Mouse (Mus musculus): Measurements from ENCODE around the gene Pomt2.
"Not testable (repeated sequence)": the region's sequence is repeated elsewhere in the genome, so short reads cannot be mapped to it uniquely, and the experiment has no call there.

The Pomt2 gene

DNA sequence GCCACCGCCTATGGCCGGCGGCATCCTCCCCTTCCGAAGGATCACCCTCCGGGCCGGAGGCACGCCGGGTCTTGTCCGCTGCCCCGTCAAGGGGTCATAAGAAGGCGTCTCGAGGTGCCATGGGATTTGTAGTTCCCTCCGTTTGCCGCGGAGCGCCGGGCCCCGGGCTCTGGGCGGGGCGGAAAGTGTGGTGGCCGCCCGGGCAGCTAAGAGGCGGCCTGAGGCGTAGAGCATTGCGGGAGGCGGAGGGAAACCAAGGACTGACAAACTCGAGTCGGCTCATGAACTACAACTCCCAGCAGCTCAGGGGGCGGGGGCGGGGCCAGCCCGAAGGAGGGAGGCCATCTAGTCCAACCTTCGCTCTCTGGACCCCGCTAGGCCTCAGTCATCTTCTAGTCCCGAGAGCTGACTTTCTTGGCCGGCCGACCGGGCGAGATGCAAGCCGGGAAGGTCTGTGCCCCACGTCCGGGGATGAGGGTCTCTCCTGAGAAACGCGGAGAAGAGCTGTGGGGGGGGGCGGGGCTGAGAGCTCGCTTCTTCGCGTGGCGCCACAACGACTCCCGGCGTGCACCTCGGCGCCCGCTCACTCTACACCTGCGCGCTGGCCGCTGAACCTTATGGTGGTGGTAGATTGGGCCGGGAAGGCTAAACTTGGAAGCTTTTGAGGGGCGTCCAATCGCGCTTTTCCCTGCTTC, at the start of gene Pomt2:
Gene Pomt2 (minus strand): TSS at position 574 of the 695 bp plus-strand sequence.
- peak; percentile 93 for DNase-seq (ENCODE audit: low read depth, low spot score)

DNA sequence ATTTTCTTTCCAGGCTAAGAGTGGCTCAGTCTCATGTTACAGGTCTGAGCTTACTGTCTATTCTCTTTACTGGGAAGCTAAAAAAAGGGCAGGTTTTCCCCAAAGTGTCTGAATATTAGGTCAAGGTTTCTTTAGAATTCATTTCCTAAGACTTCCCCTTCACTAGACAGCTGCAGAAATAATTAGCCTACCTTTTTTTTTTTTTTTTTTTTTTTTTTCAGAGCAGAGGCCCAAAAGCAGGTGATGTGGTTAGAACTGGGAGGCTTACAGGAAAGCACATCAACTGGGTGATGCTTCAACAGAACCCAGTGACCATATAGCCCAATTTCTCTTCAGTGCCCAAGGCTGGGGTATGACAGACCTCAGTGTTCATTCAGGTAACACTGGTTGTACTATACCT, 48.5 kb upstream of the Pomt2 start:
- DNase-seq (ENCODE audit: low read depth, low spot score) = no peak

DNA sequence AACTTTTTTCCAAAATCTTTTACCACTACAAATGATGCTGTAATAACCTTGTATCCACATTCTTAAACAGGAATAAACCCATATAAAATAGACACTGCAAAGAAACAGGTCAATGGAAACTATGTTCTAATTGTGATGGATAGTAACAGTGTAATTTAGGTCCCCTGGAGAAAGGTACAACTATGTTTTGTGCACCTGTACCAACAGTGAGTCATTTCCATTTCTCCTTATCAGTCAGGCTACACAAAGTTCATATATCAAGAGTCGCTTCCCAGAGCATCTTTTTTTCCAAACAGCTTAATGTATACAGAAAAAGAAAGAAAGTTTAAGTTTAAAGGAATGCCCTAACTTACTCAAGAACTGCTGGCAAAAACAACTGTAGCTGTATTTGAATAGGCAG, 47.3 kb upstream of the Pomt2 start:
- DNase-seq (ENCODE audit: low read depth, low spot score) = no peak

DNA sequence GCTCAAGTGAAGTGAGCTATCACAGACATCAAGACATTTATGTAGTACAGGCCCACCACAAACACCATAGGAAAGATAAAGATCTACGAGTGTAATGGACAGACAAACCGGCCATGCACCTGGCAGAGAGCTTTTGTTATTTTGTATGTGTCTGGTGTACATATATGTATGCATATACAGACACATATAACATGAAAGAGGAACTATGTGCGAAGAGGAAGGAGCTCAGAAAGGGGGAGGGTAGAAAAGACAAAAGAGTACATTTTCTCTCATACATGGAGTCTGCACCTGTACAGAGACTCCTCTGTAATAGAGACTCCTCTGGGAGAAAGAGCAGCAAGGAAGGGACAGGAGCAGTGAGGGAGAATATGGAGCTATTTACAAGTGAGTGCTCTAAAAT, 45.2 kb upstream of the Pomt2 start:
- no peak for DNase-seq (ENCODE audit: low read depth, low spot score)

DNA sequence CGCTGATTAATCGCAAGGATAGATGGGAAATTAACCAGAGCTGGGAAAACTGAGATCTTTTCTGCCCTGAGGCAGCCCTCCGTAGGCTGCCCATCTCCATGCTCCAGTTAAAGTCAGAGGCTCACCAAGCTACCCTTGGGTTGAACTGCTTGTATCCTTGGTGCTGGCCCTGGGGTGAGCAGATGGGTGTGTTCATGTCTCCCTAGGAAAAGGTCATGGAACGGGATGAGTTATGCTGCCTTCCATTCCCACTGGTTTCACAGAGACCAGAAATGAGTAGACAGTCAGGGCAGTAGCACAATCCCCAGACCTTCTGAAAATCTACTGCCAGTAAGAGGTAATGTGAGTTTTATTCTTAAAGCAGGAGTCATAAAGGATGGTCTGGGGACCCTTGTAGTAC, 29.9 kb upstream of the Pomt2 start:
- DNase-seq (ENCODE audit: low read depth, low spot score) = no peak

DNA sequence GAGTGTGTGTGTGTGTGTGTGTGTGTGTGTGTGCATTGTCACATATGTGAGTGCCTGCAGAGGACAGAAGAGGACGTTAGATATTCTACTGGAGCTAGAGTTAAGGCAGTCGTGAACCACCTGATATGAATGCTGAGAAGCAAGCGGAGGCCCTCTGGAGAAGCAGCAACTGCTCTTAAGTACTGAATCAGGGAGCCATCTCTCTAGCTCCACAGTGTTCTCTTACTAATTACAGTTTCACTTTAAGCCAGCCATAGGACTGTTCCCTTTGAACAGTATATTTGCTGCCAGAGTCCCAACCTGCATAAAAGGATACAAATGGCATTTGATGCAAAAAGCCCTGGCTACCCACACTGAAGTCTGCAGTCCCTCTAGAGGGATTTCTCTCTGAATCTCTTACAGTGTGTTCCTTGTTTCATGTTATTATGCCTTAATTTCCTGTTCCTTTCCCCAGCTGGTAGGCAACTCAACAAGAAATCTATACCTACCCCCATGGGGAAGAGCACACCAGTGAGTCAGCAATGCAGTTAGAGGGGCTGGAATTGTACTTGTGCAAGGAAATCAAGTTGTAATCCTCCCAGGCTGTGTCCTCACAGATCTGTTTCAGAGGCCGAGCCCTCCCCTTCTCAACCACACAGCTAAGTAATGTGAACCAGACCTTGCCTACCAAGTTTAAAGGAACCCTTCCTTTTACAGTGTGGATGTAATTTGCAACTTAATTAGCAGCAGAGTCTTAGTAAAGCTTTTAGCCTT, 27.6 kb upstream of the Pomt2 start:
- DNase-seq (ENCODE audit: low read depth, low spot score) = no peak

DNA sequence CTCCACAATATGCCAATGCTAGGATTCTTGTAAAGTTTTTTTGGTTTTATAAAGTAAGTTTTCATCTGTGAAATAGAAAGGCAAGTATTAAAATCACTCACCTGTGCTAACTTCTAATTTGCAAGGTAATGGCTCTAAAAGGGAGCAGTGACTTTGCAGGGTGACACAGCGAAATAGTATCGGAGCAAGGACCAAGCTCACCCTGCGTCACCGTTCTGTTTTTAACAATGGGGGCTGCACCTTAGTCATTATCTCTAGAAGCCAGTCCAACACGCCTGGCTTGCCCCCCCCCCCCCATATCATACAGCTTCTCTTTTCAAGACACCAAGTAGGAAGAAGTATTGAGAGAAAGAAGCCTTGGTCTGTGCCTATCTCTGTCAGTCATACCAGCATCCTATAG, 13.0 kb upstream of the Pomt2 start:
- DNase-seq (ENCODE audit: low read depth, low spot score) = no peak

DNA sequence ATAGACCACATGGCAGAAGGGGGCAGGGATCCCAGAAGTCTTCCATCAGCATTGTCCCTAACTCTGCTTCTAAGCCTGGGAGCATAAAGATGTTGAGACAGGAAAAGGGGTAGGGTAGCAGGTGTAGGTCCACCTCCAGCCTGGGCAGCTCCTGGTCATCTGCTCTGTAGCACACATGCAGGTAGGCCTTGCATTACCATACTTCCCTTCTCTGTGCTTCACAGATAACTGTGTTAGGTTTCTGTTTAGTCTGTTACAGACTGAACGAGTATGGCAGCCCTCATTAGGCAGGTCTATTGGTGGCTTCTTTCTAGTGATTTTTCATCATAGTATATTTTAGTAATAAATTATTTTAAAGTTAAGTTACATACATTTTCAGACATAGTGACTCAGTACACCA, 12.5 kb upstream of the Pomt2 start:
- DNase-seq (ENCODE audit: low read depth, low spot score) = no peak

DNA sequence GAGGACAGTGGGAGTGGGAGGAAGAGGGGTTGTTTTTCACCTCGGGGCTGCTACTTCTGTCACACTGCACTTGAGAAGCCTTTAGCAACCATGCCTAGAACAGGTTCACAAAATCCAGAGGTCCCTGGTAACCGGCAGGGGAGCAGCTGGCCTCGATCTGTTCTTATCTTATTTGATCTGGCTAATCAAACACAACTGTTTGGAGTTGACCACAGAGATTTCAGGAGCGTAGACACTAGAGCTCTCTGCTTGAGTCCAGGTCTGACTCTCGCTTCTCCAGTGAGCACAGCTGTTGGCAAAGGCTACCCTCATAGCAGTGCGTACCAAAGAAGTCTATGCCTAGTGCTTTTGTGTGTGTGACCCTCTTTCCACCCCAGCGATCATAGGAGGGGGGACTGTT, 10.3 kb upstream of the Pomt2 start:
- DNase-seq (ENCODE audit: low read depth, low spot score) = no peak

DNA sequence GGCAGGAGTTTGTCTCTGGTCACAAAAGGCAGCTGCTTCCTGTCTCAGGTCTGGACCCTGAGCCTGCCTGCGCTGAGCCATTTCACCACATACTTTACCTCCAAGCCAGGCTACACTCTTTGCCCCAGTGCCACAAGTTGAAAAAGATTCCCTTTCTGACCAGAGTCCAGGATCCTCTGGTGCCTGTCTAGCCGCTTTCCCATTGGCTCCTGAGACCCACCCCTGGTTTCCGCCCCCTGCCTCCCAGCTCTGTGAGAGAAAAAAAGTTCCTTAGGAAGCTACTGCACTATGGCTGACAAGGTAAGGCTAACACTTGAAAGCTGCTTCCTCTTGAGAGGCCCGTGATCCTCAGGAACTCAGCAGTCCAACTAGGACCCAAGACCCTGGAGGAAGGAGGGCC, 9.6 kb upstream of the Pomt2 start:
- no peak for DNase-seq (ENCODE audit: low read depth, low spot score)

DNA sequence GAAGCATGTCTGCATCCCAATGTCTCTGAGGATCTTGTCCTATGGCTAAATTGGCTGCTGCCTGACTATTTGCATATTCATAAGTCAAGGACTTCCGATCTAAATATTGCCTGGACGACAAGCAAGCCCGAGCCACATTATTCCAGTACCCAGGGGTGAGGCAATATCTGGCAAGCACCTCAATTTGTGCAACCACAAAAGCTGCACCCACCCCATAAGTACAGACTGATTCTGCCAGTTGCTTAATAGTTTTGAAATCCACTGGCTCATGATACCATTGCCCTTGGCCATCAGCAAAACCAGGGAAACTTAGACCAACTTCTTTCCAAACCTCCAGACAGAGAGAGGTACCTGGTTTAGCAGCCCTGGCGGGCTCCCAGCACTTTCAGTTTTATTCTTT, 6.7 kb upstream of the Pomt2 start:
- not testable (repeated sequence) for DNase-seq (ENCODE audit: low read depth, low spot score)

DNA sequence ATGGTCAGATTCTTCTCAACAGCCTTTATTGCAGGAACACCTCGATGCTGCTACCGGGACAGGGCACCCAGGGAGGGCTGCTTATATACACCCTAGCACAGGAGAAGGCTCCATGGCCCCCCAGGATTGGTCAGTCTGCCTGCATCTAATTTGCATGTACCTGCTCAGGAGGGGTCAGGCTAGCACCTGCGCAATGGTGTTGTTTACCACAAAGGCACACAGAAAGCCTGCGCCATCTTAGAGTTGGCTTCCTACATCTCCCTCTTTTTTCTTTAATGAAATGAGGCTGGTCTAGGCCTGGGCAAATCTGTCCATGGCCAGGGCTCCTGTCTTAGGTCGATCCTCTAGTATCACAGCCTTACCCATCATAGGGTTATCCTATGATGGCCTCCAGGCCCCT, 1.7 kb upstream of the Pomt2 start:
- DNase-seq (ENCODE audit: low read depth, low spot score) = no peak

DNA sequence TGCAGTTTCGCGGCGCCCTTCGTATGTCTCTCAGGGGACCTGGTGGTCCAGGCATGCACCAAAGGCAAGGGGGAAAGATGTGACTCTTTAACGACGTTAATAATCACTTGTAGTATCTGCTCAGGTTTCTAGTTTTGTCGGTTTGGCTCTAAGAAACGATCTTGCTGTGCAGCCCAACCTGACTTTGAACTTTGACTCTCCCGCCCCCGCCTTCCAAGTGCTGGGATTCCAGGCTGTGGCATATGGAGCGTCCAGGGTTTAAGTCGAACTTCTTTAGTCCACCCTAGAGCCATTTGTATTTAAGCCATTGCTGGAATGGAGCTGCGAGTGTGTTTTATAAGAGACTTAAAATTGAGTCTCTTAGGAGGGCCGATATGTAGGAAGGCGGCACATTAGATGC, 368 bp upstream of the Pomt2 start:
- no peak for DNase-seq (ENCODE audit: low read depth, low spot score)

DNA sequence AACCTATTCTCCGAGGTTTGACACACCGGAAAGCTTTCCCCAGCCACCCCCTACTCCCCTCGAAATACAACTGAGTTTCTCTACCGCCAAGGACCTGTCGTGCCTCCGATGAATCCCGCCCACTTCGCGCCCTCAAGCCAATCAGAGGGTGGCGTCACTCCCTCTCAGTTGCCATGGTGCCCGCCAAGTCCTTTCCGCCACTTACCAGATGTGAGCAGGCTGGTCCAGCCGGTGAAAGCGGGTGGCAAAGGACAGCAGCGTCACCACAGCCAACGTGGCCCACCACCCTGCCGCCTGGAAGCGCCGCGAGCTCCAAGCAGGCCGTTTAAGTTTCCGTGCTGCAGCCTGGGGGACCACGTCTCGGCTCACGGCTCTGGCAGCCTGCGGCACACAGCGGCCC, 802 bp downstream of the Pomt2 start, which contains the start of gene Gstz1:
Gene Gstz1 (plus strand): TSS at position 200 of the 400 bp plus-strand sequence.
- DNase-seq (ENCODE audit: low read depth, low spot score) = peak; percentile 70

DNA sequence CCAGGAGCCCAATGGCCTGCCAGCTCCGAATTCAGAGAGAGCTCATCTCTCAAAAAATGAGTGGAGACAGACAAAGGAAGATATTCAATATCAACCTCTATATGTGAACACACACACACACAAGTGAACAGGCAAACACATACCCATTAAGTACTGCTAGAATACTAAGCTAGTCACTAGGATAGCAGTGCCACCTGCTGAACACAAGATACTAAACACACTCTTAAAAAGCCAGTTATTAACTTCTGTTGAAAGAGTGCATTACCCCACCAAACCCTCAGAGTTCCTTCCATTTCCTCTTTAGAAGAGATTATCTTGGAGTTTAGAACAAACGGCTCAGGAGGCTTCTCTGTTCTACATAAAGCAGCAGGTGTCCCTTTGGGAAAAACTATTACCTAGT, 5.6 kb downstream of the Pomt2 start:
- DNase-seq (ENCODE audit: low read depth, low spot score) = no peak

DNA sequence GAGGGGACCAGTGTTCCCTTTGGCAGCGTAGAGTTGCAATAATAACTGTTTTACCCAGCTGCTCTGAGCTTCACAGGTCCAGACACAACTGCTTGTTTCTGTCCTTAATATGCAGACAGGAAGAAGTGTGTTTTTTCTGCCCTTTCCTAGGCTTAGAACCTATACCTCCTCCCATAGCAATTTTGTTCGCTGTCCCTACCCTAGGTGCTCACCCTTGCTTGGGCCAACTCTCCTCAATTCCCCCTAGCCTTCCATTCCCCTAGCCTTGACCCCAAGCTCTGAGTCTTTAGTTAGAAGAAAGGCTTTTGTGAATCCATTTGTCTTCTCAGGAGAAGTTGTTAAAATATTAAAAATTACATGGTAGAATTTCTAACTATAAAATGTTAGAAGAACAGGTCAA, 9.0 kb downstream of the Pomt2 start:
- DNase-seq (ENCODE audit: low read depth, low spot score) = no peak

DNA sequence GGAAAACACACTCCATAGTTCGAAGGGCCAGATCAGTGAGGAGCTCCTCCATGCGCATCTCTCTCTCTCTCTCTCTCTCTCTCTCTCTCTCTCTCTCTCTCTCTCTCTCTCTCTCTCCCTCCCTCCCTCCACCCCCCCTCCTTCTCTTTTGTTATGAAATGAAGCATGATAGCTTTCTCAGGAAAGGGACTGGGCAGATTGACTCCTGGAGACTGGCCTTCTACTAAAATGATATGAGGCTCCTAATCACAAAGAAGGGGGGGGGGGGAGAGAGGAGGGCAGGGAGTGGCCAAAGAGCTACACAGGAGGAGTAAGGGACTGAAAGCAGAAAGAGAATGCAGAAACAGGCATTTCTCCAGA, 9.4 kb downstream of the Pomt2 start:
- no peak for DNase-seq (ENCODE audit: low read depth, low spot score)

DNA sequence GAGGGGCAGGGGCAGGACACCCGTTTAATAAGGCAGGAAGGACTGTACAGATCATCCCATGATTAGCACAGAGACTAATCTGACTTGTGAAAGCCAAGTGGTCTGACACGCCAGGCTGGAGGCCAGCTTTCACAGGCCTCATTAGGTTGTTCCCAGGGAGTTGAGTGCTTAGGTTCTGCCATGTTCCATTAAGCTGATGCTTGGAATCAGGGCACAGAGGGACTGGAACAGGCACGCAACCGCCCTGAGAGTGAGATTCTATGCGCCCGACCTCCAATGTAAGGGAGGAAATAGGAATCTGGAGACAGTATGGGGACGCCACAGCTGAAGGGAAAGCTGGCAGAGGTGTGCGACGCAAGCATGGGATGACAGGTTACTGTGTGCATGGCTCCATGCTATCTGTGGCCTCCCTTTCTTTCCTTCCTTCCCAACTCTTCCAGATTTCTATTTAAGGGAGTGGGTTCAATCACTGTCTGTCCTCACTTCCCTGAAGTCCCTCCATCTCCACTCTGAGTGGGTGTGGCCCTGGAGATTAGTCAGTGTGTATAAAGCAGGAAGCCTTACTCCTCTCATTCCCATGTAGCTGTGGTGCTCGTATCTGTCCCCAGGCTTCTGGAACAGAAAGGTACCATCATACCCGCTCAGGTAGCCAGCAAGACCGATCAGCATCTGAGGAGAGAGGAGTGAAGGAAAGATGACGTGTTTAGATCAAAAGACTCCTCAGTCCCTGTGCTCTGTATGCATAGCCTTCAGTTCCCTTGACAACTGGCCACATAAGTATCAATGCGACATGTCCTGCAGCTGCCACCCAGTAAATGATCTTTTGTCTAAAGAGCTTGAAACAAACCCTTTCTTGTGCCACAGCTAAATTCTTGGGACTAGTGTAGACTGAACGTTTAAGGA, 10.1 kb downstream of the Pomt2 start:
- no peak for DNase-seq (ENCODE audit: low read depth, low spot score)

DNA sequence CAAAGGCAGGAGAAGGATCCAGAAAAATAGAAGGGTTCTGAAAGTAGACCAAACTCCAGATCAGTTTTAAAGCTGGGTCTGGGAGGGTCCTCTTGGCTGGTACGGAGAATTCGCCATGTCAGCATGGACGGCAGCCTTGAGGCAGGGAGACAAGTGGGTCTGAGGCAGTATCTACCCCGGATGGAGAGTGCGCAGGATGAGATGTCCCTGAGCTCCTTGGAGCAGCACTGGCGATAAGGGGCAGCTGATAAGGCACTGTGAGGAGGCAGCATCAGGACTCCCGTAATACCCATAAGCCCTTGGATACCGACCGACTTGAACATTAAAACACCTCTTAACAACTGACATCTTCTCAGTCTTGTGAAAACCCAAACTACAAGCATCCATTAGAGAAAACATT, 15.0 kb downstream of the Pomt2 start:
- DNase-seq (ENCODE audit: low read depth, low spot score) = no peak

DNA sequence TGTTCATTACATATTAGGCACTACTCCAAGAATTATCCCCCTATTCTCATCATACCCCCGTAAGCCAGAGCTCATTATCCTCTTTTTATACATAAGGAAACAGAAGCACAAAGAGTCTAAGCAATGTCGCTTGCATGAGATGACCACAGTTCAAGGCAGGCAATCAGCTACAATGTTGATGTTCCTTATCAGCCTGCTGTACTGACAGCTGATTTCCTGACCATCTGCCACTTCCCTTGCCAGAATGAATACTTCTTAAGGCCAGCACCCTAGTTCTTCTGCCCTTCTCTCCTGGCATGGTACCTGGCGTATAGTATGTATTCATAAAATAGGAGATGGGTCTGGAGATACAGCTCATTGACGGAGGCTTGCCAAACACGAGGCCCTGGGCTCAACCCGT, 15.6 kb downstream of the Pomt2 start:
- no peak for DNase-seq (ENCODE audit: low read depth, low spot score)

DNA sequence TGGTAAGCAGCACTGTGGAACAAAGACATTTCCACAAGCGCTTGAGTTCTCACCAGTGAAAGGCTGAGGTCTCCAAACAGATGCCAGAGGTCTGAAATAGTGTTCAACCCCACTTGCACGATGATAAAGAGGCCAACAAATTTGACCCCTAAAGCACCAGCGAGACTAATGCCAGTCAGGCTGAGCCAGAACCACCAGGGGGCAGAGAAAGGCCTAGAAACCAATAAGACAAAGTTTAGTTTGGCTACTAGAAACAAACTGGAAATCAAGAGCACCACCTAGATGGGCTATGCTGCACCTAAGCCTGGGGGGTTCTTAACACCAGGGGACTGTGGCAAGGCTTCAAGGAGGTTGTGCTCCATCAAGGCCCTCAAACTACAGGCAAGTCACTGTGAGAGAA, 16.1 kb downstream of the Pomt2 start:
- DNase-seq (ENCODE audit: low read depth, low spot score) = no peak

DNA sequence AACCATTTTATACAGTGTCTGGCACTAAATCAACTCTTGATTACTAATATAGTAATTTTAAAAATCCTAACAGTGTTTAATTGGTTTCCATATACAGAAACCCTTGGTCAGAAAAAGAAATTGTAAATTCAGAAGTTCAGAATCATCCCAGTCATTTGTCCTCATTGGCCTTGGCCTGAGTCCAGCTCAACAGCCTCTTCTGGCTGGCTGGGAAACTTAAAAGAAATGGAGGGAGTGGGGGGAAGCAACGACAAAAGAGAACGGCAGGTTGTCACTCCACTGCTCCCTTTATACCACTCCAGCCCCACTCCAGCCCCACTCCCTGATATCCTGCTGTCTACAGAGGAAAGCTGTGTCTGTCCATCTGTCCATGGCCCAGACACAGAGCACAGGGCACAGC, 16.6 kb downstream of the Pomt2 start:
- no peak for DNase-seq (ENCODE audit: low read depth, low spot score)

All from skeletal muscle tissue, adult 2 months (tissue).